Mouse (Mus musculus) T-helper 2 cell (primary cell): Measurements from ENCODE around the gene Dglucy.

Experiments used
- in situ Hi-C: fragments of 300-600 bp; cut with MboI, MseI; formaldehyde crosslinking; loops from one replicate; pipeline ENCODE4 v1.15.1; 2025; ENCODE audit warnings: high pct_unique_total_duplicates

The Dglucy gene

DNA sequence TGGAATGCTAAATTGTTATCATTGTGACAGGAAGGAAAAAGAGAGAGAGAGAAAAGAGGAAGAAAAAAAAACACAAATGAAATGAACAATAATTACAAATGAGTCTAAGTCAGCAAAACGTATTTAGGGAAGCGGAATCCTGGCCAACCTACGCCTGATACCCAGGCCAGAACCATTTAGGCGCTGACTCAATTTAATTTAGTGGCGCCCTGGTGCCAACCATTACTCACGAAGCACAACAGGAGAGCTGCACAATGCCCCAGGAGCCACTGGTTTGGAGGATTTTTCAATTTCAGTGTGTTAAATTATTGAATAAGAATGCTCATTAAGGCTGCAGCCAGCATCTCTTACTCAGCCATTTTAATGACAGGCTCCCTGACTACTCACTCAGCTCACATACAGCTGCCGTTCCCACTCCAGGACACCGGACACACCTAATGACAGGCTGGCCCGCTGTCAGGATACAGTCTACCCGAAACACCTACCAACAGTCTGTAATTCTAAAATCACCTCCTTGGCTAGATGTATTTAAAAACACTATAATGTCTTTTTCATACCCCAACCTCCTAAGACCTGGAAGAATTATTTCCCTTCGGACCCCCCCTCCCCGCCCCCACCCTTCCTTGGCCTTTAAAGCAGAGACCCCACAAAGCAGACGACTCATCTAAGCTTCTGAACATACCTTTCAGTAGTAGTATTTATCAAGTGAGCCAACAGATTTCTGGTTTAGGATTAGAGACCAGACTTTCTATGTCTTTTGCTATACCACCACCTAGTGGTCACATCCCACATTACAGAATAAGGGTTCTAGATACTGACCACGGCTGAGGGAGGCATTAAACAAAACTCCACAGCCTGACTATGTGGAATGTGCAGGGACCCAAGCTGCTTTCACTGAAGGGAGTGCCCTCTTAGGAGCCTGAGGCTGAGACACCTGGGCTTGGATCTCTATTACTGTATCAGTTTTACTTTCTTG is 147.1 kb downstream of the Dglucy start:
- in situ Hi-C loops = no loop called here

DNA sequence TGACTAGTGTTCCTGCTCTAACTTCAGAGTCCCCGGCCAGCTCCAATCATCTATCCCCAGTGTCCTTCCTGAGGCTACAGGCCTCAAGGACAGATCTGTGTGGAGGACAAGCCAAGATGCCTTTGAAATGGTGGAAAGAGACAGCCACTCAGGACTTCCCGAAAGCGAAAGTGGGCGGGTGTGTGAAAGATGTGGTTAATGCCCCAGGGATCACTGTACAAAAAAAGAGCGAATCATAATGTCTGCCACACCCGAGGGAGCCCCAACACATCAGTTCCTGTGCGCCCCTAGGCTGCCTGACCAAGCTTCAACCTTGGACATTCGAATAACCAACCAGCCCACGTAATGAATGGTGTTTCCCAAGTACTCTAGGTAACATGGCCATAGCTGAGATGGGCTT is 149.4 kb downstream of the Dglucy start:
- in situ Hi-C loops = no loop called here

DNA sequence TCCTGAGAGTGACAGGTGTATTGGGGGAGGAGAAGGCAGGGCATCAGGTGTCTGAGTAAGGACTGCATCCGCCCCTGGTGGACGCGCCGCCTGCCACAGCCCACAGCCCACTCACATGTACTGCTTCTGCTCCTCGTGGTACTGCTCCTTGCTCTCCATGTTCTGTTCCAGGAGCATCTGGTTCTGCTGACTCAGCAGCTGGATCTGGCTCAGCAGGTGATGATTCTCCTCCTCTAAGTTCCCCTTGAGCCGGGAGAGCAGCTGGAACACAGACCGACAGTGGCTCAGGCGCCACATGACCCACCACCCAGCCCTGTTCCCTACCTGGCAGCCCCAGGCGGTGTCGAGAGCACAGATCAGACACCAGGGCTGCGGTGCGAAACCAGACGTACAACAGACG is 152.8 kb downstream of the Dglucy start:
- in situ Hi-C loops = no loop called here

DNA sequence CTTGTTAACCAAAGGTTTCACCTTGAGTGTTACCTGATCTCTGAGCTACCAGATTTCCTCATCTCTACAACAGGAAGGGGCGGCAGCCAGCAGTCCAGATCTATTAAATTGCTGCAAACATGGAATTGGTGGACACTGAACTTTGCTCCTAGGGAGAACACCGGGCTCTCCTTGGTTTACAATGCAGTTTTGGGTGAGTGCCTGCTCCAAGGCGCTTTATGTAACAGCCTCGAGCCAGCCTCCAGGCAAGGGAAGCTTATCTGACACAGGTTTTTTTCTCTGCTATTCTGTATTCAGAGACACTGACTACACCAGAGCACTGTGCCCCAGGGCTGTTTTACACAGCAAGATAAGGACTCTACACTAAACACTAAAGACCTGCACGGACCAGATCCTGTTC is 155.9 kb downstream of the Dglucy start:
- in situ Hi-C loops = no loop called here

DNA sequence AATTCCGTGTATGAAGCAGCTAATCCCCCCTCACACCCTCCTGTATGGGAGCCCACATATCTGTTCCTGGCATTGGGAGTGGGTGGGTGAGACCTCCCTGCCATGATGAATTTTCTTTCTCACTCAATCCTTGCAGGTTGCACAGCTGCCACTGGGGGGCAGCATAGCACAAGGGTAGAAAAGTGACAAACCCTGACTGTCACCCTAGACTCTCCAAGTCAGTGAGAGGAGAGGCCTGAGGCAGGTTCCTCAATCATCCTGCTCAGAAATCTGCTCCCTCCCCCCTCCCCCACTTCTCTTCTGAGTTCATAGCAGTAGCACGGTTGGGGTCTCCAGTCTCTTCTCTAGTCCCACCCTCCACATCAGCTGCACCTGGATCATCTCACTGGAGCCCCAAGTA is 157.3 kb downstream of the Dglucy start:
- in situ Hi-C loops = no loop called here

GRCm38 (mm10) chr12:100936737-100937136 is 157.9 kb downstream of the Dglucy start:
- in situ Hi-C loops = no loop called here

DNA sequence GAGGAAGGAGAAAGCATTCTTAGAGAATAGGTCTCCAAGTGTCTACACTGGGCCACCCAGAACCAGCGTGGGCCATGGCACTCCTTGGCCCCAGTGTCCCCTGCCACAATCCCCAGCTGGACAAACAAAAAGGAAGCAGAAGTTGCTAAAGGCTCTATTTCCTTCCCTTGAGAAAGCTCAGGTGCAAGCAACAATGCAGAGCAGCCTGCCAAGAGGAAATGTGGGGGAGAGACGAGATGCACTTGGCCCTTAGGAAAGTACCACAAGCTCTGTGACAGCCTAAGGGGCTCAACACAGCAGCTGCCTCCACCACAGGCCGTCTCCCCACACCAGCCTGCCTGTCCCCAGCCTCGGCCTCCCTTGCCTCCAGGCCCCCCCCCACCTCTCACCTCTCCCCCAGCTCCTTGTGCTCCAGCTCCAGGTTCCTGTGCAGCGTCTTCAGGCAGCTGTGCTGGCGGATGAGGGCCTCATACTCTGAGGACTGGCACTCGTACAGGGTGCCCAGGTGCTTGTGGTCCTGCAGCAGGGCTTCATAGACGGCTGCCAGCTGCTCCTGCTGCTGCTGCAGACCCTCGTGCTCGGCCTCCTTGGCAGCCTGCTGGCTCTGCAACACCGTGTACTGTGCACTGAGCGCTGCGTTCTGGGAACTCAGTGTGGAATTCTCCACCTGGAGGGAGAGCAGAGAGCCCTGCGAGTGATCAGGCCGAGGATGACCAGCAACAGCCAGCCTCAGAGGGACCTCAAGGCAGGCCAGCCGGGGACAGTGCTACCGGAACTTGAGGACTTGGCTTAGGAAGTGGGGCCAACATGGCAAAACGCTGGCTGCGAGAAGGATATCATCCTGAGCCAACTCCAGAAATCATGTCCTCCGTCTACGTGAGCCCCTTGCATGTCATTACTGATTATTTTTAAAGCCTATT is 158.8 kb downstream of the Dglucy start:
- in situ Hi-C loops = no loop called here

- in situ Hi-C loops = loop anchor here (10.0 kb wide), 1 partner anchor 1743 kb away; no protein-coding TSS in a partner anchor
Observed at GRCm38 (mm10) chr12:100941361-100941760, 162.5 kb downstream of the Dglucy start.

- in situ Hi-C loops = loop anchor here (10.0 kb wide), 1 partner anchor 1742 kb away; no protein-coding TSS in a partner anchor
Observed at GRCm38 (mm10) chr12:100943146-100943545, 164.3 kb downstream of the Dglucy start.

- in situ Hi-C loops = loop anchor here (10.0 kb wide), 1 partner anchor 1740 kb away; no protein-coding TSS in a partner anchor
Observed at GRCm38 (mm10) chr12:100944921-100945336, 166.1 kb downstream of the Dglucy start.

- in situ Hi-C loops = loop anchor here (10.0 kb wide), 1 partner anchor 1739 kb away; no protein-coding TSS in a partner anchor
Observed at GRCm38 (mm10) chr12:100945501-100945900, 166.6 kb downstream of the Dglucy start.

DNA sequence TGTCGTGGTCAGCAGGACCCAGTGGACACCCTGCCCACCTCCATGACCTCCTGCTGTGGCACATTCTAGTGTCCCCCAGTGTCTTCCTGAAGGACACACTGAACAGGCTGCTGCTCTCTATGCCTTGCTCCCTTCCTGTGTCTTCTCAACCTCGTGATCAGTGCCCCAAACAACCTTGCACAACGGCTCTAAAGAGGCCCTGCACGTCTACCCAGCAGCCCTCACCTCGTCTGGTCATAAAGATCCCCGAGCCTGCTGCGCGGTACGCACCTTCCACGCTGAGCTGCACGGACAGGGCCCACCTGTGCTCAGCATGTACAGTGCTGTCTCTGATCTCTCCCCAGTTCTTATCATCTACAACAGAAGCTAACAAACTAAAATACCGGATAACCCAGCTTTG is 167.1 kb downstream of the Dglucy start:
- in situ Hi-C loops = loop anchor here (10.0 kb wide), 1 partner anchor 1739 kb away; no protein-coding TSS in a partner anchor
